Mouse (Mus musculus): ENCODE measurements around the gene Disp1.

Disp1 gene

GRCm38 (mm10) chr1:183081126-183081525 is 140.2 kb downstream of the Disp1 start:
- no peak for DNase-seq

- no peak for DNase-seq
Measured at GRCm38 (mm10) chr1:183075121-183075822, 146.1 kb downstream of the Disp1 start.

GRCm38 (mm10) chr1:183072263-183073050 is 148.9 kb downstream of the Disp1 start:
- peak; percentile 72 for DNase-seq

GRCm38 (mm10) chr1:183069954-183070649 is 151.2 kb downstream of the Disp1 start:
- DNase-seq = no peak

GRCm38 (mm10) chr1:183067807-183068206 is 153.5 kb downstream of the Disp1 start:
- DNase-seq = no peak

GRCm38 (mm10) chr1:183066981-183067380 is 154.3 kb downstream of the Disp1 start:
- no peak for DNase-seq

GRCm38 (mm10) chr1:183060611-183061010 is 160.7 kb downstream of the Disp1 start:
- no peak for DNase-seq

- no peak for DNase-seq
Measured at GRCm38 (mm10) chr1:183056289-183056655, 165.1 kb downstream of the Disp1 start.

GRCm38 (mm10) chr1:183055608-183056288 is 165.6 kb downstream of the Disp1 start:
- peak; percentile 72 for DNase-seq

GRCm38 (mm10) chr1:183052663-183053062 is 168.7 kb downstream of the Disp1 start:
- DNase-seq = no peak

- DNase-seq = no peak
Measured at GRCm38 (mm10) chr1:183049295-183049694, 172.0 kb downstream of the Disp1 start.

GRCm38 (mm10) chr1:183047913-183048523 is 173.3 kb downstream of the Disp1 start:
- DNase-seq = no peak

GRCm38 (mm10) chr1:183047191-183047912 is 174.0 kb downstream of the Disp1 start:
- DNase-seq = peak; percentile 76

- DNase-seq = no peak
Measured at GRCm38 (mm10) chr1:183046081-183046480, 175.2 kb downstream of the Disp1 start.

- DNase-seq = no peak
Measured at GRCm38 (mm10) chr1:183043161-183043812, 178.0 kb downstream of the Disp1 start.

- no peak for DNase-seq
Measured at GRCm38 (mm10) chr1:183041703-183042102, 179.6 kb downstream of the Disp1 start.

GRCm38 (mm10) chr1:183040847-183041382 is 180.4 kb downstream of the Disp1 start:
- peak; percentile 62 for DNase-seq

GRCm38 (mm10) chr1:183039881-183040708 is 181.2 kb downstream of the Disp1 start:
- DNase-seq = no peak

- DNase-seq = no peak
Measured at GRCm38 (mm10) chr1:183039404-183039803, 181.9 kb downstream of the Disp1 start.

All from kidney, adult 9 months (tissue).